Mouse (Mus musculus) ES-Bruce4 (cell line): ENCODE data around the gene Tgfbr3.

Source experiments
- CTCF ChIP-seq: IDR thresholded peaks from one replicate; pipeline ENCODE4 v1.8.1; 2011; ENCODE audit warnings: low read depth, low read length
- EP300 ChIP-seq: IDR thresholded peaks from 2 replicates; pipeline ENCODE4 v1.6.1; 2011; ENCODE audit warnings: low read depth, low read length; ENCODE audit not compliant: insufficient read depth
- POLR2A ChIP-seq: IDR thresholded peaks from one replicate; pipeline ENCODE4 v1.8.1; 2011; ENCODE audit warnings: low read length; ENCODE audit not compliant: insufficient read depth

GRCm38 (mm10) chr5:107229037-107229436 lies 60.4 kb downstream of the Tgfbr3 start:
- no peak for TF ChIP-seq CTCF
- no peak for TF ChIP-seq POLR2A
- TF ChIP-seq EP300 = no peak
